Mouse (Mus musculus) embryonic facial prominence, embryonic 14.5 days (tissue): ENCODE data around the gene H2-T22. TPM values are rescaled to one million over a fixed set of nuclear protein-coding genes. Genes with fewer than 3 reads are reported as not detected.
A peak's percentile ranks its signal among the peaks of the same experiment; 100 is the strongest.

ENCODE experiments used
- ATAC-seq: fragments of 200-750 bp; cut with Nextera tagmentation; 2 replicates; pipeline ENCODE4 v1.8.0; 2017; ENCODE audit warnings: low read depth, moderate number of reproducible peaks, moderate TSS enrichment
- DNase-seq: peaks from one replicate; pipeline ENCODE4 v3.0.0-alpha.2; 2015; ENCODE audit warnings: low spot score
- H3K27ac ChIP-seq: fragments of 300-500 bp; sonication (generic); replicated peaks from 2 replicates; pipeline ENCODE4 v1.5.1; 2014; ENCODE audit warnings: low read depth, mild to moderate bottlenecking, low read length, moderate library complexity
- H3K27me3 ChIP-seq: fragments of 300-500 bp; sonication (generic); replicated peaks from 2 replicates; pipeline ENCODE4 v1.6.1; 2014; ENCODE audit warnings: low read length; ENCODE audit not compliant: control insufficient read depth, insufficient read depth
- H3K36me3 ChIP-seq: fragments of 300-500 bp; sonication (generic); 2 replicates; pipeline ENCODE4 v1.6.1; 2014; ENCODE audit warnings: low read length, mixed read lengths; ENCODE audit not compliant: control insufficient read depth, insufficient read depth
- H3K4me1 ChIP-seq: fragments of 300-500 bp; sonication (generic); 2 replicates; pipeline ENCODE4 v1.6.1; 2014; ENCODE audit warnings: antibody characterized with exemption, low read length; ENCODE audit not compliant: control insufficient read depth, insufficient read depth
- H3K4me2 ChIP-seq: fragments of 300-500 bp; sonication (generic); 2 replicates; pipeline ENCODE4 v1.6.1; 2014; ENCODE audit warnings: low read depth, mild to moderate bottlenecking, low read length, moderate library complexity, mixed read lengths
- H3K4me3 ChIP-seq: fragments of 300-500 bp; sonication (generic); 2 replicates; pipeline ENCODE4 v1.5.1; 2014; ENCODE audit warnings: low read depth, mild to moderate bottlenecking, low read length
- H3K9ac ChIP-seq: fragments of 300-500 bp; sonication (generic); 2 replicates; pipeline ENCODE4 v1.6.1; 2014; ENCODE audit warnings: low read depth, mild to moderate bottlenecking, low read length, moderate library complexity, mixed read lengths
- H3K9me3 ChIP-seq: fragments of 300-500 bp; sonication (generic); 2 replicates; pipeline ENCODE4 v1.6.1; 2016; ENCODE audit warnings: low read length; ENCODE audit not compliant: control insufficient read depth
- WGBS: fragments of 180-500 bp; shearing (Covaris S2); extraction: QIAGEN DNeasy Blood & Tissue Kit; methylation state at CpG from one replicate; pipeline ENCODE4 v1.1.7; 2014; 5-methylcytosine and 5-hydroxymethylcytosine counted together
- polyA plus RNA-seq: library from polyadenylated mRNA; unstranded; fragments of >200 nt; fragmentation: Nextera tagmentation; extraction: Ambion mirVana; gene quantifications from 2 replicates; pipeline ENCODE4 v1.2.1, GENCODE M21; 2014

H2-T22 gene
- polyA plus RNA-seq, 1 experiment from 2014 or later: 20.5 TPM

DNA sequence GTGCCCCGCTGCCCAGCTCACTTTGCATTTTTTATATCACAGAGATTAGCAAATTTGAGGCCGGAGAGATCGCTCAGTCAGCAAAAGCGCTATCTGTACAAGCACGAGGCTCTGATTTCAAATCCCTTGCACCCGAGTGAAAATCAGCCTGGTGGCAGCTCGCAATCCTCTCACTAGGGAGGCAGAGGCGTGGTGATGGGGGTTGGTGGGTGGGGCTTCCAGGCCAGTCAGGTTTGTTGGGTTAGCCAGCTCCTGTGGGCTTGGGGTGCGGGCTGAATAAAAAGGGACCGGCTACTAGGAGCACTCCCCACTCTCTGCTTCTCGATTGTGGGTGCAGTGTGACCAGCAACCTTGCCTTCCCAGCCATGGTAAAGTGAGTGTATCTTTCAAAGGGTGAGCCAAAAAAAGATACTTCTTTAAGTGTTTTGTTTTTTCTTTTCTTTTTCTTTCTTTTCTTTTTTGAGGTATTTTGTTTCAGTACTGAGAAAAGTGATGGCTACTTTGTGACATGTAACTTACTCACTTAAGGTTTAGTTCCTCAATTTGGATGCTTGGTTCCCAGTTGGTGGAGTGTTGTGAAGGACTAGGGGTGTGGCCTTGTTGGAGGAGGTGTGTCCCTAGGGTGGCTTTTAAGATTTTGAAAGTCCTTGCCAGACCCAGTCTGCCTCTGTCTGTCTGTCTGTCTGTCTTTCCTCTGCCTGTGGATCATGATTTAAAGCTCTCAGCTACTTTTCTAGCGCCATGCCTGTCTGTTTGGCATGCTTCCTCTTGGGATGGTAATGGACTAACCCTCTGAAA is 44.6 kb downstream of the H2-T22 start:
- DNase-seq (peak; percentile 20), ATAC-seq (no peak)
- Histone ChIP-seq H3K9ac (no peak overlapping the region), H3K4me3 (no peak overlapping the region), H3K4me1 (peaks cover 4% of the 10 kb centered on the region; the same call in 1 of the 2 replicates), H3K27me3 (no peaks in the 10 kb centered on the region), H3K9me3 (no peaks in the 10 kb centered on the region), H3K36me3 (no peaks in the 10 kb centered on the region), H3K4me2 (no peak overlapping the region), H3K27ac (no peak overlapping the region)
- 46% methylated on average over 12 of the region's 12 CpGs for WGBS

DNA sequence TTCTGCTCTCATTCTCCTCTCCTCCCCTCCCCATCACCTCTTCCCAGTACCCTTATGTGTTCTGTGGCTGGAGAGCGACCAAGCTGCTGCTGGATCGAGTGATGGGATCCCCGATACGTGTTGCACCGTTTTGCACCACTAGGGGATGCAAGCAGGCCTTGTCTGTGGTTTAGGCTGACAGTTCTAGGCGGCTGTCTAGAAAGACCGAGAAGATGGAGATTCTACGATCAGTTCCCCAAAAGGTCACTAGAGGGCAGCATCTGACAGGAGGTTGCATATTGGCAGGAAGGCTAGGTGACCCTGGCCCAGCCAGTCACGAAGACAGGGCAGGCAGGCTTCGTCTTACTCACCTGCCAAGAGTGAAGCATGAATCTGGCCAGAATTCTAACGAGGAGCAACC is 45.6 kb downstream of the H2-T22 start:
- Histone ChIP-seq H3K27ac (no peak overlapping the region), H3K27me3 (no peaks in the 10 kb centered on the region), H3K4me1 (peaks cover 4% of the 10 kb centered on the region; the same call in 1 of the 2 replicates), H3K4me2 (no peak overlapping the region), H3K36me3 (no peaks in the 10 kb centered on the region), H3K4me3 (no peak overlapping the region), H3K9me3 (no peaks in the 10 kb centered on the region), H3K9ac (no peak overlapping the region)
- peak; percentile 94 for DNase-seq
- 3% methylated on average over 11 of the region's 11 CpGs for WGBS
- ATAC-seq: peak; percentile 64

DNA sequence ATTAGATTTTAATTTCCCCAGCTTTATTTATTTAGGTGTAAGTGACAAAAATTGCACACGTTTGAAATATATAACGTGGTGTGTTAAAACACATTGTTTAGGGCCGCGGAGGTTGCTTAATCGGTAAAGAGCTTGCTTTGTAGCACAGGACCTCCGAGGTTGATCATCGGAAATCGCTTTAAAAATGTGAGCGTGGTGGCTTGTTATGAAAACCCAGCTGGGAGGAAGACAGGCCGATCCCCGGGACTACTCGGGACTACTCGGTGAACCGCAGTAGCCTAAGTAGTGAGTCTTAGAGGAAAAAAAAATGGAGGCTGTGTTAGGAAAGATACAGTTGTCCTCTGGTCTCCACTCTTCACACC is 47.7 kb downstream of the H2-T22 start:
- Histone ChIP-seq H3K9me3 (no peaks in the 10 kb centered on the region), H3K9ac (peak overlapping the region; percentile 59), H3K4me2 (peak overlapping the region; percentile 71), H3K4me3 (peak overlapping the region; percentile 46), H3K27me3 (no peaks in the 10 kb centered on the region), H3K36me3 (no peaks in the 10 kb centered on the region), H3K27ac (no peak overlapping the region), H3K4me1 (peaks cover 4% of the 10 kb centered on the region; the same call in 1 of the 2 replicates)
- 3% methylated on average over 14 of the region's 14 CpGs for WGBS
- ATAC-seq (no peak), DNase-seq (no peak)

DNA sequence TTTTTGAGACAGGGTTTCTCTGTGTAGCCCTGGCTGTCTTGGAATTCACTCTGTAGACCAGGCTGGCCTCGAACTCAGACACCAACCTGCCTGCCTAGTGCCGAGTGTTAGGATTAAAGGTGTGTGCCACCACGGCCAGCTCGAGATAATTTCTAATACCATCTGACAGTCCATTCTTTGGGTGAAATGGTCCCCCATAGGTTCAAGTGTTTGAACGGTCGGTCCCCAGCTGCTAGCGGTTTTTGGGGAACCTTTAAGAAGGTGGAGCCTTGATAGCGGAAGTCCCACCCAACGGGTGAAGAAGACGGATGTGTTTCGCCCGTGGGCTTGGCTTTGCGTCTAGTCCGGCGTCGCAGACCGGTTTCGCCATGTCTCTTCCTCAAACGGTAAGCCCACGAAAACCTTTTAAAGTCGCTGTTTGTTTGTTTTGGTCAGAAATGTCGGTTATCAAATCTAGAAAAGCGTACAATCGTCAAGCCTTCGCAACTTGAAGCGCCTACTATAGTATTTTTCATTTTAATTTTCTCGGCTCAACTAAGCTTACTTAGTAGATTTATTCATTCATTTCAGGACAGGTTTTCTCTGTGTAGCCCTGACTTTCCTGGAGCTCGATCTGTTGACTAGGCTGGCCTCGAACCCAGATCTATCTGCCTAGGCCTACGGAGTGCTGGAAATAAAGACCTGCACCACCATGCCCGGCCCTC is 48.2 kb downstream of the H2-T22 start:
- peaks cover 4% of the 10 kb centered on the region for H3K36me3 ChIP-seq
- H3K9ac ChIP-seq: peak overlapping the region; percentile 59
- 3% methylated on average over 31 of the region's 31 CpGs for WGBS
- peak; percentile 70 for ATAC-seq
- H3K4me1 ChIP-seq: peaks cover 4% of the 10 kb centered on the region; the same call in 1 of the 2 replicates
- no peaks in the 10 kb centered on the region for H3K9me3 ChIP-seq
- peak; percentile 95 for DNase-seq
- H3K4me3 ChIP-seq: peak overlapping the region; percentile 46
- peak overlapping the region; percentile 71 for H3K4me2 ChIP-seq
- H3K27ac ChIP-seq: peak overlapping the region; percentile 59
- H3K27me3 ChIP-seq: no peaks in the 10 kb centered on the region

DNA sequence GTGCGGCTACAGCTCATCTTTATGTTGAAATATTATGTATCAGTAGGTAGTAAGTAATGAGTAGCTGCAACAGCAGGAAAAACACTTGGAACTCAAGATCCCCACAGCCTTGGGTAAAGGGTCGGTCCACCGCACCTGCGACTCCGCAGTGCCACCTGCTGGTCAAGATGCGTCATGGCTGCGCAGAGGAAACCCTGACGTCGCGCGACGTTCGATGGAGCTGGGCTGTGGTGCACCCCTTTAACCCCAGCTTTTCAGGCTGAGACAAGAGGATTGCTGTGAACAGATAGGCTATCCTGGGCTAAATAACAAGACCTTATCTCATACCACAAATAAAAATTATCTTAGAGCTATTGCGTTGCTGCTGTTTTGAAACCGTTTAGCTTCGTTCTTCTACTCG is 48.9 kb downstream of the H2-T22 start:
- H3K9ac ChIP-seq: no peak overlapping the region
- no peak overlapping the region for H3K27ac ChIP-seq
- peak; percentile 80 for ATAC-seq
- H3K4me3 ChIP-seq: peak overlapping the region; percentile 46
- no peaks in the 10 kb centered on the region for H3K9me3 ChIP-seq
- peak overlapping the region; percentile 71; the same call in 1 of the 2 replicates for H3K4me2 ChIP-seq
- 7% methylated on average over 17 of the region's 17 CpGs for WGBS
- peak; percentile 89 for DNase-seq
- peaks cover 4% of the 10 kb centered on the region; the same call in 1 of the 2 replicates for H3K4me1 ChIP-seq
- H3K36me3 ChIP-seq: peaks cover 11% of the 10 kb centered on the region
- no peaks in the 10 kb centered on the region for H3K27me3 ChIP-seq

DNA sequence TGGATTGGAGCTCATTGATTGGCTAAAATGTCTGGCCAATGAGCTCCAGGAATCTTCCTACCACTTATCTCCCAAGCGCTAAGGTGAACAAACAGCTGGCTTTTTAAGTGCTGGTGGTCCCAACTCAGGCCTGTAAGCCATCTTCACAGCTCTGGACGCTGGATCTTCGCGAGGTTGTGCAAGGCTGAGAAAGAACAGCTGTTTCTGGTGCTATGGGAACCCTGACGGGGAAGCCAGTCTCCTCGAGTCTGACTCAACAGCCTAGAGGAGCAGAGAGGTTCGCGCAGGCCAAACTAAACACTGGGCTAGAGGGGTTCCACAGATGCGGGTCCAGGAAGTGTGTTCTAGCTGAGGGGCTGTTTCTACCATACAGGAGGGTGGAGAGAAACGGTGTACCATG is 50.8 kb downstream of the H2-T22 start:
- Histone ChIP-seq H3K9me3 (no peaks in the 10 kb centered on the region), H3K36me3 (peaks cover 29% of the 10 kb centered on the region), H3K9ac (no peak overlapping the region), H3K27me3 (no peaks in the 10 kb centered on the region), H3K4me2 (no peak overlapping the region), H3K27ac (no peak overlapping the region), H3K4me3 (no peak overlapping the region), H3K4me1 (peaks cover 4% of the 10 kb centered on the region; the same call in 1 of the 2 replicates)
- DNase-seq (no peak), ATAC-seq (no peak)
- WGBS: 44% methylated on average over 10 of the region's 10 CpGs

Other genes starting within 250 kb of the H2-T22 start
- 10.1 and 10.3 TPM in 2 replicates for gene Ier3, start 221.1 kb downstream of the H2-T22 start, polyA plus RNA-seq
- 49.0 and 49.5 TPM in 2 replicates for gene Flot1, start 219.5 kb downstream of the H2-T22 start, polyA plus RNA-seq
- gene Tubb5, start 204.4 kb downstream of the H2-T22 start, polyA plus RNA-seq: 736 and 832 TPM in 2 replicates
- 10.2 and 14.8 TPM in 2 replicates for gene Mdc1, start 201.2 kb downstream of the H2-T22 start, polyA plus RNA-seq
- 47.7 and 55.4 TPM in 2 replicates for gene Nrm, start 181.4 kb downstream of the H2-T22 start, polyA plus RNA-seq
- 25.6 and 27.8 TPM in 2 replicates for gene Ppp1r18, start 177.2 kb downstream of the H2-T22 start, polyA plus RNA-seq
- 40.2 and 43.4 TPM in 2 replicates for gene Dhx16, start 162.9 kb downstream of the H2-T22 start, polyA plus RNA-seq
- 20.5 and 21.5 TPM in 2 replicates for gene 2310061I04Rik, start 145.3 kb downstream of the H2-T22 start, polyA plus RNA-seq
- 48.1 and 53.6 TPM in 2 replicates for gene Atat1, start 132.7 kb downstream of the H2-T22 start, polyA plus RNA-seq
- 73.3 and 76.0 TPM in 2 replicates for gene Mrps18b, start 126.4 kb downstream of the H2-T22 start, polyA plus RNA-seq
- 29.1 and 32.5 TPM in 2 replicates for gene Ppp1r10, start 126.3 kb downstream of the H2-T22 start, polyA plus RNA-seq
- 72.1 and 76.4 TPM in 2 replicates for gene Abcf1, start 73.0 kb downstream of the H2-T22 start, polyA plus RNA-seq
- gene Gnl1, start 62.9 kb downstream of the H2-T22 start, polyA plus RNA-seq: 39.9 and 46.3 TPM in 2 replicates
- 31.5 and 33.7 TPM in 2 replicates for gene Prr3, start 62.5 kb downstream of the H2-T22 start, polyA plus RNA-seq
- gene H2-T24, start 22.2 kb downstream of the H2-T22 start, polyA plus RNA-seq: 2.2 and 2.4 TPM in 2 replicates
- gene H2-T23, start 9.9 kb downstream of the H2-T22 start, polyA plus RNA-seq: 9.6 and 10.1 TPM in 2 replicates
- gene Gm6034, start 214 bp upstream of the H2-T22 start, polyA plus RNA-seq: not detected in 2 replicates
- not detected in 2 replicates for gene Gm11127, start 15.6 kb upstream of the H2-T22 start, polyA plus RNA-seq
- gene Gm19684, start 78.9 kb upstream of the H2-T22 start, polyA plus RNA-seq: not detected in 2 replicates
- not detected in 2 replicates for gene Gm7030, start 86.7 kb upstream of the H2-T22 start, polyA plus RNA-seq
- not detected in 2 replicates for gene Gm8909, start 125.8 kb upstream of the H2-T22 start, polyA plus RNA-seq
- gene H2-T3, start 147.5 kb upstream of the H2-T22 start, polyA plus RNA-seq: not detected in 2 replicates
- gene Rpp21, start 215.3 kb upstream of the H2-T22 start, polyA plus RNA-seq: 95.5 and 103 TPM in 2 replicates
- gene Trim39, start 229.5 kb upstream of the H2-T22 start, polyA plus RNA-seq: 10.6 and 12.4 TPM in 2 replicates
- not detected in 2 replicates for gene H2-M10.2, start 243.7 kb upstream of the H2-T22 start, polyA plus RNA-seq